Mouse (Mus musculus) limb, embryonic 12.5 days (tissue): ENCODE measurements around the gene 1110017D15Rik. TPM values are rescaled to one million over a fixed set of nuclear protein-coding genes. Genes with fewer than 3 reads are reported as not detected.
A peak's percentile ranks its signal among the peaks of the same experiment; 100 is the strongest.
"Not testable (repeated sequence)": the region's sequence is repeated elsewhere in the genome, so short reads cannot be mapped to it uniquely, and the experiment has no call there.

Source experiments
- ATAC-seq: fragments of 200-750 bp; cut with Nextera tagmentation; 2 replicates; pipeline ENCODE4 v1.8.0; 2017; ENCODE audit warnings: low read depth, moderate TSS enrichment; ENCODE audit not compliant: insufficient number of reproducible peaks, insufficient read depth, low FRiP score, low TSS enrichment
- H3K27ac ChIP-seq: fragments of 300-500 bp; sonication (generic); 2 replicates; pipeline ENCODE4 v1.5.1; 2016; ENCODE audit warnings: mild to moderate bottlenecking, moderate library complexity
- H3K27me3 ChIP-seq: fragments of 300-500 bp; sonication (generic); 2 replicates; pipeline ENCODE4 v1.6.1; 2016; ENCODE audit warnings: mild to moderate bottlenecking, moderate library complexity
- H3K36me3 ChIP-seq: fragments of 300-500 bp; sonication (generic); 2 replicates; pipeline ENCODE4 v1.6.1; 2016; ENCODE audit warnings: mild to moderate bottlenecking, moderate library complexity
- H3K4me1 ChIP-seq: fragments of 300-500 bp; sonication (generic); replicated peaks from 2 replicates; pipeline ENCODE4 v1.6.1; 2016
- H3K4me2 ChIP-seq: fragments of 300-500 bp; sonication (generic); 2 replicates; pipeline ENCODE4 v1.6.1; 2016; ENCODE audit warnings: mild to moderate bottlenecking, moderate library complexity
- H3K4me3 ChIP-seq: fragments of 300-500 bp; sonication (generic); replicated peaks from 2 replicates; pipeline ENCODE4 v1.5.1; 2016; ENCODE audit warnings: mild to moderate bottlenecking
- H3K9ac ChIP-seq: fragments of 300-500 bp; sonication (generic); replicated peaks from 2 replicates; pipeline ENCODE4 v1.6.1; 2016; ENCODE audit warnings: mild to moderate bottlenecking, moderate library complexity
- H3K9me3 ChIP-seq: fragments of 300-500 bp; sonication (generic); 2 replicates; pipeline ENCODE4 v1.6.1; 2016; ENCODE audit warnings: mild to moderate bottlenecking, moderate library complexity
- WGBS: fragments of 180-500 bp; shearing (Covaris S2); methylation state at CpG from one replicate; pipeline ENCODE4 v1.1.7; 2016; 5-methylcytosine and 5-hydroxymethylcytosine counted together
- polyA plus RNA-seq: library from polyadenylated mRNA; unstranded; fragments of >200 nt; fragmentation: Nextera tagmentation; extraction: Ambion mirVana; gene quantifications from 2 replicates; pipeline ENCODE4 v1.2.1, GENCODE M21; 2016

1110017D15Rik gene
- polyA plus RNA-seq, 1 experiment from 2014 or later = 1.5 TPM

GRCm38 (mm10) chr4:41464345-41465286 is 52.5 kb downstream of the 1110017D15Rik start, which contains the start of the genes Kif24 and Nudt2:
Gene Kif24, minus strand, starts transcription at chr4:41464887.
Gene Nudt2, plus strand, starts transcription at chr4:41465151.
- Histone ChIP-seq H3K4me3 (peak within 1 kb of the TSS; percentile 64), H3K27me3 (no peaks in the 10 kb centered on the region), H3K27ac (peak within 1 kb of the TSS; percentile 30), H3K4me1 (peaks cover 15% of the 10 kb centered on the region), H3K36me3 (no peaks in the 10 kb centered on the region), H3K9ac (peak within 1 kb of the TSS; percentile 69), H3K9me3 (no peaks in the 10 kb centered on the region), H3K4me2 (peak within 1 kb of the TSS; percentile 63)
- peak; percentile 99 for ATAC-seq
- WGBS = under 1% methylated on average over 70 of the region's 70 CpGs

- not testable (repeated sequence) for H3K27ac ChIP-seq, ATAC-seq, H3K36me3 ChIP-seq, H3K4me1 ChIP-seq, H3K9me3 ChIP-seq, H3K9ac ChIP-seq, H3K27me3 ChIP-seq
- Histone ChIP-seq H3K4me3 (peak overlapping the region; percentile 64; the same call in 1 of the 2 replicates), H3K4me2 (peak overlapping the region; percentile 63)
- 85% methylated on average over 3 of the region's 3 CpGs for WGBS
These were observed 53.9 kb downstream of the 1110017D15Rik start for GRCm38 (mm10) chr4:41463051-41463738.

GRCm38 (mm10) chr4:41460690-41461089 is 56.4 kb downstream of the 1110017D15Rik start:
- H3K27ac ChIP-seq = no peak overlapping the region
- H3K27me3 ChIP-seq = no peaks in the 10 kb centered on the region
- H3K9me3 ChIP-seq = no peaks in the 10 kb centered on the region
- no peak overlapping the region for H3K9ac ChIP-seq
- H3K4me3 ChIP-seq = no peak overlapping the region
- 89% methylated on average over 1 of the region's 1 CpGs for WGBS
- H3K36me3 ChIP-seq = no peaks in the 10 kb centered on the region
- H3K4me2 ChIP-seq = no peak overlapping the region
- ATAC-seq = no peak
- H3K4me1 ChIP-seq = peaks cover 8% of the 10 kb centered on the region

Other genes starting within 250 kb of the 1110017D15Rik start
- gene Ubap2, start 242.2 kb downstream of the 1110017D15Rik start, polyA plus RNA-seq = 69.7 and 74.3 TPM in 2 replicates
- gene Dcaf12, start 202.4 kb downstream of the 1110017D15Rik start, polyA plus RNA-seq = 52.0 and 57.7 TPM in 2 replicates
- gene Ubap1, start 168.3 kb downstream of the 1110017D15Rik start, polyA plus RNA-seq = 55.9 and 58.0 TPM in 2 replicates
- gene Kif24, start 52.4 kb downstream of the 1110017D15Rik start, polyA plus RNA-seq = 11.6 and 11.7 TPM in 2 replicates
- 49.9 and 50.1 TPM in 2 replicates for gene Nudt2, start 52.2 kb downstream of the 1110017D15Rik start, polyA plus RNA-seq
- 2.3 and 3.1 TPM in 2 replicates for gene AI464131, start 14.3 kb downstream of the 1110017D15Rik start, polyA plus RNA-seq
- gene Fam219a, start 52.2 kb upstream of the 1110017D15Rik start, polyA plus RNA-seq = 2.0 and 2.4 TPM in 2 replicates
- 0.35 and 0.48 TPM in 2 replicates for gene Dnaic1, start 52.4 kb upstream of the 1110017D15Rik start, polyA plus RNA-seq
- 21.9 and 22.2 TPM in 2 replicates for gene Enho, start 123.0 kb upstream of the 1110017D15Rik start, polyA plus RNA-seq
- 4.7 and 5.5 TPM in 2 replicates for gene Cntfr, start 179.8 kb upstream of the 1110017D15Rik start, polyA plus RNA-seq
- 296 and 302 TPM in 2 replicates for gene Il11ra1, start 182.7 kb upstream of the 1110017D15Rik start, polyA plus RNA-seq
- 82.9 and 84.6 TPM in 2 replicates for gene Rpp25l, start 196.2 kb upstream of the 1110017D15Rik start, polyA plus RNA-seq
- 103 and 104 TPM in 2 replicates for gene Dctn3, start 205.8 kb upstream of the 1110017D15Rik start, polyA plus RNA-seq
- gene Arid3c, start 213.8 kb upstream of the 1110017D15Rik start, polyA plus RNA-seq = not detected in 2 replicates
- gene Galt, start 237.9 kb upstream of the 1110017D15Rik start, polyA plus RNA-seq = 39.4 and 41.7 TPM in 2 replicates
- gene Sigmar1, start 238.8 kb upstream of the 1110017D15Rik start, polyA plus RNA-seq = 61.1 and 62.2 TPM in 2 replicates